Mouse (Mus musculus) MEL (cell line): ENCODE results near the gene Ghrl.

ENCODE experiments used
- BHLHE40 ChIP-seq: IDR thresholded peaks from 2 replicates; pipeline ENCODE4 v1.6.1; 2012; ENCODE audit warnings: low read depth, mild to moderate bottlenecking, inconsistent platforms, low read length, improper control_type of control experiment, borderline replicate concordance
- CTCF ChIP-seq, 3 experiments: IDR thresholded peaks in 2 of 3; conservative IDR thresholded peaks in 1 of 3; 2 replicates each; pipeline ENCODE4 v1.5.1; 2011 to 2012; ENCODE audit warnings: low read length in 3 of 3, low read depth in 2 of 3, mild to moderate bottlenecking in 2 of 3, improper control_type of control experiment in 1 of 3, inconsistent platforms in 1 of 3, mixed read lengths in 1 of 3, moderate library complexity in 1 of 3; ENCODE audit not compliant: control insufficient read depth in 1 of 3, insufficient read depth in 1 of 3, poor library complexity in 1 of 3, severe bottlenecking in 1 of 3
- E2F4 ChIP-seq: IDR thresholded peaks from 2 replicates; pipeline ENCODE4 v1.6.1; 2011; ENCODE audit warnings: low read depth, low read length, improper control_type of control experiment, borderline replicate concordance
- JUND ChIP-seq: IDR thresholded peaks from 2 replicates; pipeline ENCODE4 v1.6.1; 2011; ENCODE audit warnings: low read depth, mild to moderate bottlenecking, improper control_type of control experiment, low read length
- NRF1 ChIP-seq: IDR thresholded peaks from 2 replicates; pipeline ENCODE4 v1.6.1; 2014; ENCODE audit warnings: low read depth, mild to moderate bottlenecking, inconsistent platforms, low read length, improper control_type of control experiment, moderate library complexity; ENCODE audit not compliant: poor library complexity, insufficient read depth, severe bottlenecking
- POLR2A ChIP-seq, 2 experiments: IDR thresholded peaks; 2 replicates each; pipeline ENCODE4 v1.6.1; 2011 to 2012; ENCODE audit warnings: low read length in 2 of 2, mild to moderate bottlenecking in 2 of 2, control low read depth in 1 of 2, improper control_type of control experiment in 1 of 2, low read depth in 1 of 2, moderate library complexity in 1 of 2; ENCODE audit not compliant: control insufficient read depth in 1 of 2, insufficient read depth in 1 of 2, poor library complexity in 1 of 2
- POLR2AphosphoS5 ChIP-seq: IDR thresholded peaks from 2 replicates; pipeline ENCODE4 v1.6.1; 2012; ENCODE audit warnings: low read depth, borderline replicate concordance, mild to moderate bottlenecking, inconsistent platforms, low read length, moderate library complexity, mixed read lengths

DNA sequence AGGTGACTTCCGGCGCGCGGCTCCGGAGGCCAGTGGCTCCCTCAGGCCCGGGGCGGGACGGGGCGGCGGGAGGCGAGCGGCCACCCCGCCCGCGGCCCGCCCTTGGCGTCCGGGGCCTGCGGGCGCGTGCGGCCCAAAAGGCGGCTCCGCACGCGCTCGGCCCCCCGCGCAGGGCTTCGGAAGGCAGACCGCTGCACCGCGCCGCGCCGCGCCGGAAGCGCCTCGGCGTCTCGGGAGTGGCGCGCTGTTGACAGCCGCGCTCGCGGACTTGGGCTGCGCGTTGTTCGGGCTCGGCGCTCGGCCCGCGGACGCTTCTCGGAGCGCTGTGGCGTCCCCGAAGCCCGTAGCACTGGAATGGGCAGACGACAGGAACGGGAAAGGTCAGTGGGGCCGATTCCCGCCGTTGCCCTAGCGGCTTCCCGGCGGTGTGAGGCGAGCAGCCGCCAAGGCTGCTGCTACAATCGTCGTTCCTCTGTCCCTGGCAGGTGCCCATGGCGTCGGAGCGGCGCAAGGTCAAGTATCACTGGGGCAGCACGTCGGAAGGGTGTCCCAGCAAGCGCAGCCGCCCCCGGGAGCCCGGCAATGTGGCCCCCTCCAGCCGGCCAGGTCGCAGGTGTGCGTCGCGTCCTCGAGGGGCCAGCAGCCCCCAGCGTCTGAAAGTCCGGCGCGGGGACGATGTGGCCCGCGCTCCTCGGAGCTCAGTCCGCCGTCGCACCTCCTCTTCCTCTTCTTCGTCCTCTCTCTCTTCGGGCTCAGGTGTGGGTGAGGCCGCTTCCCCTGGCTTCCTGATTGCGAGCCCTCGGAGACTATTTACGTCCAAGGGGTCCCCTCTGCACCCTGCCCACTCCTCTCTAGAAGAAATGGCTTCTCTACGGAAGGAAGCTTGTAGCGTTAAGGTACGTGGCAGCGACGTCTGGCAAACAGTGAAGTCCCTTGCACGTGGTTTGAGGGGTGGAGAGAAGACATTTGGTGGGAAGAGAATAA is 22.2 kb downstream of the Ghrl start:
- TF ChIP-seq POLR2A (IDR thresholded peaks at IDR 0.05; ENCODE audit: control insufficient read depth in 1 of 2, insufficient read depth in 1 of 2, low read depth in 1 of 2, low read length in 2 of 2, poor library complexity in 1 of 2) (peak in 1 of 2 experiments; percentile 23; a peak in 1 of 4 replicates), E2F4 (no peak), CTCF (IDR thresholded peaks at IDR 0.05 in 2 of 3, conservative IDR thresholded peaks at IDR 0.05 in 1 of 3; ENCODE audit: control insufficient read depth in 1 of 3, insufficient read depth in 1 of 3, low read depth in 2 of 3, low read length in 3 of 3, poor library complexity in 1 of 3, severe bottlenecking in 1 of 3) (no peak), BHLHE40 (no peak), NRF1 (0 out of 2 replicates have a peak, but pooled peaks have one; percentile 2), JUND (no peak), POLR2AphosphoS5 (no peak)
